Mouse (Mus musculus) forebrain, embryonic 16.5 days (tissue): ENCODE results near the gene Akip1. TPM values are rescaled to one million over a fixed set of nuclear protein-coding genes. Genes with fewer than 3 reads are reported as not detected.

ENCODE experiments used
- ATAC-seq: fragments of 200-750 bp; cut with Nextera tagmentation; 2 replicates; pipeline ENCODE4 v1.8.0; 2017; ENCODE audit warnings: mild to moderate bottlenecking, moderate library complexity
- H3K27ac ChIP-seq: fragments of 300-500 bp; sonication (generic); 2 replicates; pipeline ENCODE4 v1.5.1; 2014; ENCODE audit warnings: low read length, control low read depth
- H3K27me3 ChIP-seq: fragments of 300-500 bp; sonication (generic); replicated peaks from 2 replicates; pipeline ENCODE4 v1.6.1; 2014; ENCODE audit warnings: low read length; ENCODE audit not compliant: control insufficient read depth, insufficient read depth
- H3K36me3 ChIP-seq: fragments of 300-500 bp; sonication (generic); 2 replicates; pipeline ENCODE4 v1.6.1; 2014; ENCODE audit not compliant: control insufficient read depth, insufficient read depth
- H3K4me1 ChIP-seq: fragments of 300-500 bp; sonication (generic); replicated peaks from 2 replicates; pipeline ENCODE4 v1.6.1; 2014; ENCODE audit warnings: low read length; ENCODE audit not compliant: control insufficient read depth, insufficient read depth
- H3K4me2 ChIP-seq: fragments of 300-500 bp; sonication (generic); 2 replicates; pipeline ENCODE4 v1.6.1; 2014; ENCODE audit warnings: mild to moderate bottlenecking, low read length, control low read depth
- H3K4me3 ChIP-seq: fragments of 300-500 bp; sonication (generic); replicated peaks from 2 replicates; pipeline ENCODE4 v1.5.1; 2014; ENCODE audit warnings: mild to moderate bottlenecking, low read length, control low read depth
- H3K9ac ChIP-seq: fragments of 300-500 bp; sonication (generic); replicated peaks from 2 replicates; pipeline ENCODE4 v1.6.1; 2014; ENCODE audit warnings: low read depth, low read length, control low read depth
- H3K9me3 ChIP-seq: fragments of 300-500 bp; sonication (generic); 2 replicates; pipeline ENCODE4 v1.6.1; 2016; ENCODE audit warnings: low read length; ENCODE audit not compliant: control insufficient read depth
- WGBS: fragments of 180-500 bp; shearing (Covaris S2); extraction: QIAGEN DNeasy Blood & Tissue Kit; methylation state at CpG from one replicate; pipeline ENCODE4 v1.1.7; 2014; 5-methylcytosine and 5-hydroxymethylcytosine counted together
- polyA plus RNA-seq: library from polyadenylated mRNA; unstranded; fragments of >200 nt; fragmentation: Nextera tagmentation; extraction: Ambion mirVana; gene quantifications from 2 replicates; pipeline ENCODE4 v1.2.1, GENCODE M21; 2015

Gene Akip1
- polyA plus RNA-seq, 1 experiment from 2014 or later: 19.4 TPM

- H3K9me3 ChIP-seq: no peaks in the 10 kb centered on the region
- H3K4me3 ChIP-seq: peak overlapping the region; percentile 86
- no peaks in the 10 kb centered on the region for H3K27me3 ChIP-seq
- H3K27ac ChIP-seq: peak overlapping the region; percentile 70
- no peaks in the 10 kb centered on the region for H3K36me3 ChIP-seq
- peaks cover 16% of the 10 kb centered on the region for H3K4me1 ChIP-seq
- ATAC-seq: peak; percentile 18
- peak overlapping the region; percentile 76 for H3K4me2 ChIP-seq
- H3K9ac ChIP-seq: peak overlapping the region; percentile 90
- 5% methylated on average over 13 of the region's 13 CpGs for WGBS
These were observed 48.0 kb downstream of the Akip1 start for GRCm38 (mm10) chr7:109751427-109752007.

- Histone ChIP-seq H3K9me3 (no peaks in the 10 kb centered on the region), H3K4me2 (peak within 1 kb of the TSS; percentile 76), H3K4me3 (peak within 1 kb of the TSS; percentile 86), H3K36me3 (no peaks in the 10 kb centered on the region), H3K4me1 (peaks cover 16% of the 10 kb centered on the region), H3K27me3 (no peaks in the 10 kb centered on the region), H3K9ac (peak within 1 kb of the TSS; percentile 90), H3K27ac (peak within 1 kb of the TSS; percentile 70)
- WGBS: under 1% methylated on average over 58 of the region's 74 CpGs
- ATAC-seq: peak; percentile 91
These were observed 48.8 kb downstream of the Akip1 start, which contains the start of gene Tmem9b for GRCm38 (mm10) chr7:109752008-109752925. Gene Tmem9b (minus strand): TSS chr7:109752875.

- Histone ChIP-seq H3K4me3 (no peak overlapping the region), H3K4me1 (peaks cover 16% of the 10 kb centered on the region)
- 92% methylated on average over 8 of the region's 8 CpGs for WGBS
These were observed 50.5 kb downstream of the Akip1 start for GRCm38 (mm10) chr7:109754034-109754433.

GRCm38 (mm10) chr7:109756291-109756690 is 52.8 kb downstream of the Akip1 start:
- Histone ChIP-seq H3K27me3 (no peaks in the 10 kb centered on the region), H3K9ac (no peak overlapping the region), H3K9me3 (no peaks in the 10 kb centered on the region), H3K4me3 (no peak overlapping the region), H3K27ac (no peak overlapping the region), H3K4me1 (peaks cover 14% of the 10 kb centered on the region), H3K36me3 (no peaks in the 10 kb centered on the region), H3K4me2 (no peak overlapping the region)
- 91% methylated on average over 3 of the region's 3 CpGs for WGBS
- no peak for ATAC-seq

More at GRCm38 (mm10) chr7:109754034-109754433, 50.5 kb downstream of the Akip1 start:
- Histone ChIP-seq H3K9me3 (no peaks in the 10 kb centered on the region), H3K36me3 (no peaks in the 10 kb centered on the region), H3K9ac (no peak overlapping the region), H3K4me2 (no peak overlapping the region), H3K27ac (no peak overlapping the region), H3K27me3 (no peaks in the 10 kb centered on the region)
- no peak for ATAC-seq

Other genes with a start within 250 kb of the Akip1 start
- gene Trim66, start 195.6 kb upstream of the Akip1 start, polyA plus RNA-seq: 0.25 and 0.57 TPM in 2 replicates
- gene Rpl27a, start 184.5 kb upstream of the Akip1 start, polyA plus RNA-seq: 76.6 and 87.0 TPM in 2 replicates
- gene St5, start 85 bp upstream of the Akip1 start, polyA plus RNA-seq: 10.9 and 14.4 TPM in 2 replicates
- 0.16 and 0.48 TPM in 2 replicates for gene BC051019, start 20.2 kb downstream of the Akip1 start, polyA plus RNA-seq
- gene Ascl3, start 28.0 kb downstream of the Akip1 start, polyA plus RNA-seq: not detected in 2 replicates
- 98.7 and 100 TPM in 2 replicates for gene Tmem9b, start 49.2 kb downstream of the Akip1 start, polyA plus RNA-seq
- gene Nrip3, start 78.3 kb downstream of the Akip1 start, polyA plus RNA-seq: 6.1 and 7.9 TPM in 2 replicates
- 0.46 and 0.70 TPM in 2 replicates for gene Scube2, start 162.0 kb downstream of the Akip1 start, polyA plus RNA-seq